Mouse (Mus musculus) megakaryocyte progenitor cell, adult 5-6 weeks (primary cell): ENCODE data around the gene Twistnb. TPM values are rescaled to one million over a fixed set of nuclear protein-coding genes. Genes with fewer than 3 reads are reported as not detected.

Experiments used
- total RNA-seq, 2 experiments: library from RNA; stranded (forward) in 1 of 2; stranded (reverse) in 1 of 2; fragments of 157-497, 149-512 nt in 1 of 2; fragments of 200-1000 nt in 1 of 2; gene quantifications; 2 replicates each; pipeline versions ENCODE4 v1.2.3 to v1.2.4; 2015 to 2017

Twistnb gene
- total RNA-seq, 2 experiments from 2014 or later: 54.5 to 55.3 TPM

Other genes with a start within 250 kb of the Twistnb start
- gene Efcab10, start 34.8 kb upstream of the Twistnb start, total RNA-seq (2015): not detected in 2 replicates
- gene Efcab10, start 34.8 kb upstream of the Twistnb start, total RNA-seq (2017): not detected in 2 replicates